Mouse (Mus musculus) G1E (cell line): ENCODE measurements at regions not wholly inside any gene's neighbourhood (a gene's known extent, or its start where the extent isn't known, plus 50 kb on each side); places are given as distances from the start of the nearest gene placed in this dataset.

Source experiments
- ATAC-seq: 2 replicates; pipeline ENCODE4 v1.8.0; 2016; ENCODE audit warnings: mild to moderate bottlenecking; ENCODE audit not compliant: insufficient number of reproducible peaks, poor library complexity, low FRiP score, severe bottlenecking; ENCODE audit errors: extremely low read depth
- DNase-seq: peaks from one replicate; pipeline ENCODE4 v3.0.0; 2012; ENCODE audit warnings: low spot score
- H3K27me3 ChIP-seq: 2 replicates; pipeline ENCODE4 v1.6.1; 2012; ENCODE audit warnings: mild to moderate bottlenecking, low read length, inconsistent platforms; ENCODE audit not compliant: insufficient read depth
- H3K36me3 ChIP-seq: replicated peaks from 2 replicates; pipeline ENCODE3; 2012; ENCODE audit warnings: mild to moderate bottlenecking, inconsistent platforms
- H3K4me1 ChIP-seq: 2 replicates; pipeline ENCODE4 v1.6.1; 2012; ENCODE audit warnings: low read depth, low read length, inconsistent platforms, mixed read lengths; ENCODE audit not compliant: insufficient read depth
- H3K4me3 ChIP-seq: 2 replicates; pipeline ENCODE4 v1.5.1; 2012; ENCODE audit warnings: low read depth, mild to moderate bottlenecking, inconsistent platforms, low read length, moderate library complexity, mixed read lengths
- H3K9me3 ChIP-seq: replicated peaks from 2 replicates; pipeline ENCODE4 v1.6.1; 2012; ENCODE audit warnings: inconsistent platforms
- CTCF ChIP-seq: IDR thresholded peaks from 2 replicates; pipeline ENCODE4 v1.5.1; 2012; ENCODE audit warnings: low read depth, low read length, inconsistent platforms, mixed read lengths
- GATA1 ChIP-seq: IDR thresholded peaks from 2 replicates; pipeline ENCODE4 v1.6.1; 2012; ENCODE audit warnings: borderline replicate concordance, low read length, inconsistent platforms, mixed read lengths
- GATA2 ChIP-seq: IDR thresholded peaks from 2 replicates; pipeline ENCODE4 v1.6.1; 2012; ENCODE audit warnings: low read depth, low read length, inconsistent platforms, borderline replicate concordance
- POLR2AphosphoS5 ChIP-seq: IDR thresholded peaks from 2 replicates; pipeline ENCODE4 v1.6.1; 2012; ENCODE audit warnings: low read depth, low read length, inconsistent platforms; ENCODE audit not compliant: insufficient replicate concordance
- TAL1 ChIP-seq: conservative IDR thresholded peaks from 2 replicates; pipeline ENCODE4 v1.6.1; 2012; ENCODE audit warnings: low read depth, low read length, inconsistent platforms, mixed read lengths

DNA sequence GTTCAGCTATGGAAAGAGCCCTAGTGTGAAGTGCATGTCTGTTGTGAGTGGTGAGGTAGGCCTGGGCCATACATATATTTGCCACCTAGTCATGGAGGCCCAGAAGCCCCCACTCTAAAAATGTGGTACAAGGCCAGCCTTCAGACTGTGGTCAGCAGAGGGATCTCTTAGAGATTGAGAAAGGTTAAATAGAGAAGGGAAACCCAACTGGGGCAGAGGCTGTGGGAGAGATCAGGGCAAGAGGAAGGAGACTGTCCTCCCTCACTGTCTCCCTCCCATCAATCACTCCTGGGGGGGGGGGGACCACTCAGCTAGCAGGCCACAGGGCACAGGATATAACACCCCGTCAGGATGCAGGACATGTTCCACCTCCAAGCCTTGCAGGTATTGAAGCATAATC lies 86.1 kb downstream of the Zfp36l2 start:
- TF ChIP-seq POLR2AphosphoS5 (no peak), TAL1 (no peak), GATA1 (no peak), GATA2 (no peak), CTCF (no peak)
- Histone ChIP-seq H3K9me3 (no peaks in the 10 kb centered on the region), H3K4me3 (no peak overlapping the region), H3K4me1 (peaks cover 21% of the 10 kb centered on the region), H3K27me3 (peaks cover 65% of the 10 kb centered on the region), H3K36me3 (no peaks in the 10 kb centered on the region)
- DNase-seq (no peak), ATAC-seq (no peak)

DNA sequence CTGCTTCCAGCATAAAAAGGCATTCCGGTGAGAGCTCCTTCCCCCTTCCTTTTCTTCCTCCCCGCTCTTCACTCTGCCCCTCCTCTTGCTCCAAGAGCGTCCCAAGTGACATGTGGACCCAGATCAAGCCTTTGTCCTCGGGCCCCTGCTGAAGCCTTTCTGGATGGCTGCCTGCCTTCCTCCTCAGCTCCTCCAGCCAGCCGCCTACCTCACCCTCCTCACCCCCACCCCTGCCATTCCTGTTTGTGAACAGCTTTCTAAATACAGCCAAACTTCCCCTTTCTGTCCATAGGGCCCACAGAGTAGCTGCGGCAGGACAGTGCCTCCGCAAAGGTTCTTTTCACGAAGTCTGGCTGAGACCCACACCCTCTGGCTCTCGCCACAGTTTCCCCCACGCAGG lies 87.2 kb downstream of the Zfp36l2 start:
- ATAC-seq = peak; percentile 75
- H3K36me3 ChIP-seq = no peaks in the 10 kb centered on the region
- H3K9me3 ChIP-seq = no peaks in the 10 kb centered on the region
- no peak for TF ChIP-seq TAL1
- TF ChIP-seq CTCF = no peak
- no peak overlapping the region for H3K4me3 ChIP-seq
- peak; percentile 61 for DNase-seq
- H3K4me1 ChIP-seq = peaks cover 21% of the 10 kb centered on the region
- H3K27me3 ChIP-seq = peaks cover 71% of the 10 kb centered on the region

GRCm38 (mm10) chr17:84099737-84100136 lies 88.0 kb downstream of the Zfp36l2 start:
- peaks cover 21% of the 10 kb centered on the region for H3K4me1 ChIP-seq
- H3K9me3 ChIP-seq = no peaks in the 10 kb centered on the region
- no peak for DNase-seq
- H3K4me3 ChIP-seq = no peak overlapping the region
- TF ChIP-seq GATA2 (no peak), CTCF (no peak), TAL1 (no peak), POLR2AphosphoS5 (no peak)
- H3K36me3 ChIP-seq = no peaks in the 10 kb centered on the region
- peaks cover 71% of the 10 kb centered on the region for H3K27me3 ChIP-seq
- ATAC-seq = no peak

DNA sequence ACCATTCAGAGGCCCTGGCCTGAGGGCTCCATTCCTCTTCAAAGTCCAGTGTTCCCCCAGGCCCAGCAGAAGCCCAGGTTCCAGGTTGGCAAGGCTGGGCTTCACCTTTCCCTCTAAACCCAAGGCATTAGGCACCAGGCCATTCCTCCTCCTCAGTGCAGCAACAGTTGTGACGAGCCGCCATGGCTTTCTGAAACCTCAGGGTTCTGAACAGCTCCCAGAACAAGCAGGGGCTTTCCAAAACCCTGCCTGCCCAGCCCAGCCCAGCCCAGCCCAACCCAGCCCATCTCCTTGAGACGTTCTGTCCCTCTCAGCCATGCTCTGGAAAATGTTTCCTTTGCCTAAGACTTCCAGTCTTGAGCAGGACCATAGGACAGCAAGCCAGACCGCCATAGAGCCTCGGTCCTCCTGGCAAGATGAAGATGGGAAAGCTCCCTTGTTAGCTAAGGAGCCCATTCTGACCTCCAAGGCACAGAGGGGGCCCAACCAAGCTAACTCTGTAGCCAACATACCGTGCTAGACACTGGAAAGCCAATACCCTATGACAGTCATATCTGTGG lies 89.8 kb downstream of the Zfp36l2 start:
- H3K4me3 ChIP-seq = no peak overlapping the region
- no peaks in the 10 kb centered on the region for H3K9me3 ChIP-seq
- peaks cover 60% of the 10 kb centered on the region for H3K27me3 ChIP-seq
- ATAC-seq = no peak
- DNase-seq = no peak
- no peaks in the 10 kb centered on the region for H3K36me3 ChIP-seq
- H3K4me1 ChIP-seq = peaks cover 18% of the 10 kb centered on the region
- TF ChIP-seq GATA1 (no peak), POLR2AphosphoS5 (no peak), GATA2 (no peak)

- H3K4me1 ChIP-seq = peaks cover 18% of the 10 kb centered on the region
- H3K36me3 ChIP-seq = no peaks in the 10 kb centered on the region
- no peak for TF ChIP-seq CTCF
- no peak for TF ChIP-seq GATA1
- TF ChIP-seq POLR2AphosphoS5 = no peak
- TF ChIP-seq GATA2 = no peak
- no peak for TF ChIP-seq TAL1
- ATAC-seq (no peak), DNase-seq (no peak)
- no peaks in the 10 kb centered on the region for H3K9me3 ChIP-seq
- peaks cover 57% of the 10 kb centered on the region for H3K27me3 ChIP-seq
- H3K4me3 ChIP-seq = no peak overlapping the region
Observed at GRCm38 (mm10) chr17:84097286-84097685, 90.5 kb downstream of the Zfp36l2 start.

DNA sequence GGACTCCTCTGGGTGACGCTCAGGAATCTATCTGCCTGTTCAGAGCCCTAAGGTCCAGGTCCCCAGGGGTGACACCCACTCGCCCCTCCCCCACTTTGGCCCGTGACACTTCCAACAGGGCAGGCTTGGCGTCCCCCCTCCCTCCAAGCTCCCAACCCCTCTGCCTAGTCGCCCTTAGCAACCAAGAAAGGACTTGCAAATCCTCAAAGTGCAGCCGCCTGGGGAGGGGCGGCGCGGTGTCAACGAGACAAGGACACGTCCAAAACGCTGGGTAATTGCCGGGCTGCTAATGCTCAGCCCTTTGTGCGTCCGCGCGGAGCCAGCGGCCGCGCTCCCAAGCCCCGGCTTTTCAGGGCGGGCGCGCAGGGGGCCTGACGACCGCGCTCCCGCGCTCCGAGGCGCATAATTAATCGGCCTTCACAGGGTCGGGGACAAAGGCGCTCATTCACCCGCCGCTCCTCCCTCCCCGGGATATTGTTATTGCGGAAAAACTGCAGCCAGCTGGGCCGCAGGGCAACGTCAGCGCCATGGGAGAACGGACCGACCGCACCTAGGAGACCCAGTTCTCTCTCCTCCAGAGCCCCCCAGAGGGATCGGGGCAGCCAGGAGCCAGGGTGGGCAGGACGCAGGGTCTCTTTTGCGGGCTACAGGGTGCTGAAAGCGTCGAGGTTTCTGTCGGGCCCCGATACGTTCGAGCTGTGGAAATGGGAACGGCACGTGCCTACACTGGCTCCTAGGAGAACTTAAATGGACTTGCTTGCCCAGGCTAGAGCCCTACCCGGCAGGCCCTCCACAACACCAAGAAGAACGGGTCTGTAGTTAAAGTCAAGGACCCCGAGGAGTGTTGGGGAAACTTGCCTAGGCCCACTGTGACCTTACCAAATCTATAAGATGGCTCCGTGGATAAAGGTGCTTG lies 91.1 kb downstream of the Zfp36l2 start:
- Histone ChIP-seq H3K27me3 (peaks cover 56% of the 10 kb centered on the region), H3K4me3 (no peak overlapping the region), H3K9me3 (no peaks in the 10 kb centered on the region), H3K36me3 (no peaks in the 10 kb centered on the region), H3K4me1 (peaks cover 18% of the 10 kb centered on the region)
- DNase-seq (no peak), ATAC-seq (no peak)
- no peak for TF ChIP-seq GATA1
- TF ChIP-seq TAL1 = no peak

DNA sequence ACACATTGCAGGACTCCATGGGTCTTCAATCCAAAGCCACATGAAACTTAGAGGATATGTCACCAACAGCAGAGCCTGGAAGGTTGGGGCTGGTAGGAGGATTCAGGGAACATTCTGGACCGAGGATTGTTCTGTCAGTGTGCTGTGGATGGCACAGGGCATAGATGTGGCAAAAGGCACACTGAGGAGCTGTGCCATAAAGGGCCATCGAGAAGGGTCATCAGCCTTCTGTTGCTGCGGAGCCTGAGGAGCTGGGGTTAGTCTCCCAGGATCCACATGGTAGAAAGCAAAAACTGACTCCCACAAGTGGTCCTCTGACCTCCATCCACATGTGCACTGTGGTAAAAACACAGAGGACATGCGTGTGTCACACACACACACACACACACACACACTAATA lies 91.9 kb downstream of the Zfp36l2 start:
- H3K4me1 ChIP-seq = peaks cover 12% of the 10 kb centered on the region
- no peak for TF ChIP-seq GATA2
- H3K4me3 ChIP-seq = no peak overlapping the region
- no peaks in the 10 kb centered on the region for H3K36me3 ChIP-seq
- DNase-seq (no peak), ATAC-seq (no peak)
- H3K9me3 ChIP-seq = no peaks in the 10 kb centered on the region
- peaks cover 54% of the 10 kb centered on the region for H3K27me3 ChIP-seq
